ENCODE assay signal across 8 mouse cellular contexts in genomic region chr16:4880136-4880825, GRCm38 (mm10). TPM values are rescaled to one million over a fixed set of nuclear protein-coding genes. Genes with fewer than 3 reads are reported as not detected.
DNase-seq lines count a peak whose midpoint lies in the region; ATAC-seq lines count a peak whose summit lies in the region.

Gene Ubald1 (minus strand): TSS chr16:4880315.

- peak within 1 kb of the TSS; percentile 98 for H3K27ac ChIP-seq in heart, embryonic 10.5 days
- H3K27ac ChIP-seq in kidney, embryonic 15.5 days, result peak within 1 kb of the TSS; percentile 100

- peak; percentile 96 to 97 for DNase-seq in B cell, adult 2 months
- peak; percentile 100 for DNase-seq in brain, adult 2 months (ENCODE audit: low read depth, low spot score)
- peak; percentile 100 for DNase-seq in heart, embryonic 10.5 days (ENCODE audit: low spot score)
- peak; percentile 99 for DNase-seq in liver
- DNase-seq in spleen, postnatal 4 days (ENCODE audit: low spot score in 2 of 2), result peak; percentile 97 to 98

- no peaks in the 10 kb centered on the region for H3K27me3 ChIP-seq in heart, embryonic 10.5 days (ENCODE audit: insufficient read depth, poor library complexity, severe bottlenecking)
- H3K27me3 ChIP-seq in kidney, embryonic 15.5 days, result no peaks in the 10 kb centered on the region

- ATAC-seq in erythroblast, adult 5-6 weeks (replicated peaks; ENCODE audit: low FRiP score, poor library complexity, severe bottlenecking), result peak; percentile 83
- peak; percentile 87 for ATAC-seq in kidney, embryonic 15.5 days (replicated peaks; ENCODE audit: low FRiP score)
- ATAC-seq in monocyte, adult 5-6 weeks (replicated peaks; ENCODE audit: insufficient number of reproducible peaks, low FRiP score, low TSS enrichment, poor library complexity, severe bottlenecking), result peak; percentile 82

- peak within 1 kb of the TSS; percentile 89 for H3K9ac ChIP-seq in kidney, embryonic 15.5 days

- H3K4me2 ChIP-seq in kidney, embryonic 15.5 days, result peak within 1 kb of the TSS; percentile 83

- H3K4me3 ChIP-seq in heart, embryonic 10.5 days, result peak within 1 kb of the TSS; percentile 93
- H3K4me3 ChIP-seq in kidney, embryonic 15.5 days (replicated peaks), result peak within 1 kb of the TSS; percentile 94

- peaks cover 53% of the 10 kb centered on the region for H3K4me1 ChIP-seq in heart, embryonic 10.5 days
- peaks cover 50% of the 10 kb centered on the region for H3K4me1 ChIP-seq in kidney, embryonic 15.5 days

- under 1% methylated on average over 48 of the region's 48 CpGs for WGBS in heart, embryonic 10.5 days
- under 1% methylated on average over 48 of the region's 48 CpGs for WGBS in kidney, embryonic 15.5 days

- H3K9me3 ChIP-seq in heart, embryonic 10.5 days, result no peaks in the 10 kb centered on the region
- no peaks in the 10 kb centered on the region for H3K9me3 ChIP-seq in kidney, embryonic 15.5 days (replicated peaks)

- H3K36me3 ChIP-seq in heart, embryonic 10.5 days, result peaks cover 14% of the 10 kb centered on the region
- peaks cover 17% of the 10 kb centered on the region for H3K36me3 ChIP-seq in kidney, embryonic 15.5 days

RNA-seq across cellular contexts. Expression of gene Ubald1, which starts in this region (rescaled TPM):
- 26.8 and 39.6 TPM in 2 replicates for total RNA-seq in erythroblast, adult 5-6 weeks (2015; ENCODE audit: low replicate concordance)
- 9.5 and 18.3 TPM in 2 replicates for total RNA-seq in erythroblast, adult 5-6 weeks (2017; ENCODE audit: low replicate concordance)
- polyA plus RNA-seq in heart, embryonic 10.5 days (2016; fragmentation: Nextera tagmentation; extraction: Ambion mirVana), result 29.8 and 31.4 TPM in 2 replicates
- polyA plus RNA-seq in kidney, embryonic 15.5 days (2015; fragmentation: Nextera tagmentation; extraction: Ambion mirVana), result 37.4 and 39.7 TPM in 2 replicates
- total RNA-seq in monocyte, adult 5-6 weeks (2017), result 11.3 to 32.6 TPM (median 13.8 TPM) in 3 replicates

Comparison
In these comparisons a context has a peak if more than half of its experiments do, and no peak if none do; other contexts are left out.
1. Peak in every context shown above with its lines: DNase-seq, ATAC-seq, H3K4me3 ChIP-seq and H3K27ac ChIP-seq.